Mouse (Mus musculus) stomach, postnatal 0 days (tissue): Measurements from ENCODE around the gene Clca3a1.

ENCODE experiments used
- CTCF ChIP-seq: IDR thresholded peaks from 2 replicates; pipeline ENCODE4 v1.5.1; 2016; ENCODE audit warnings: antibody characterized with exemption, low read depth, mild to moderate bottlenecking, moderate library complexity
- EP300 ChIP-seq: optimal IDR thresholded peaks from 2 replicates; pipeline ENCODE3; 2016; ENCODE audit warnings: antibody characterized with exemption

GRCm38 (mm10) chr3:144715901-144716300, 44.9 kb downstream of the Clca3a1 start:
- TF ChIP-seq EP300, result no peak
- TF ChIP-seq CTCF, result no peak
